Mouse (Mus musculus) adrenal gland, postnatal 4 days (tissue): Measurements from ENCODE around the gene Gm12355. TPM values are rescaled to one million over a fixed set of nuclear protein-coding genes. Genes with fewer than 3 reads are reported as not detected.
A peak's percentile ranks its signal among the peaks of the same experiment; 100 is the strongest.

ENCODE experiments used
- DNase-seq, 2 experiments: peaks; one replicate each; pipeline ENCODE4 v3.0.0; 2021 to 2022; ENCODE audit warnings: low spot score in 2 of 2, mixed read lengths in 2 of 2
- total RNA-seq, 2 experiments: library from RNA; stranded (reverse); gene quantifications; 2 replicates each; pipeline ENCODE4 v1.2.3; 2021

Gm12355 gene
- total RNA-seq, 2 experiments from 2014 or later: 23.3 to 26.6 TPM

- no peak for DNase-seq
Measured at GRCm38 (mm10) chr11:98603953-98604352, 21.5 kb downstream of the Gm12355 start.

- no peak for DNase-seq
Measured at GRCm38 (mm10) chr11:98602090-98602690, 23.3 kb downstream of the Gm12355 start.

GRCm38 (mm10) chr11:98599291-98599690, 26.2 kb downstream of the Gm12355 start:
- no peak for DNase-seq

GRCm38 (mm10) chr11:98598851-98599290, 26.6 kb downstream of the Gm12355 start:
- no peak for DNase-seq

- no peak for DNase-seq
Measured at GRCm38 (mm10) chr11:98597991-98598390, 27.5 kb downstream of the Gm12355 start, which contains the start of gene Lrrc3c. Gene Lrrc3c, plus strand, starts transcription at chr11:98598291.

- DNase-seq: no peak
Measured at GRCm38 (mm10) chr11:98597363-98597762, 28.1 kb downstream of the Gm12355 start.

- no peak for DNase-seq
Measured at GRCm38 (mm10) chr11:98595955-98596354, 29.5 kb downstream of the Gm12355 start.

GRCm38 (mm10) chr11:98595473-98595872, 30.0 kb downstream of the Gm12355 start:
- DNase-seq: no peak

GRCm38 (mm10) chr11:98595021-98595420, 30.4 kb downstream of the Gm12355 start:
- DNase-seq: no peak

GRCm38 (mm10) chr11:98590548-98591445, 34.7 kb downstream of the Gm12355 start:
- DNase-seq: no peak

GRCm38 (mm10) chr11:98589306-98589705, 36.2 kb downstream of the Gm12355 start:
- DNase-seq: no peak

- DNase-seq: no peak
Measured at GRCm38 (mm10) chr11:98588833-98589281, 36.6 kb downstream of the Gm12355 start.

GRCm38 (mm10) chr11:98587684-98588546, 37.5 kb downstream of the Gm12355 start:
- peak; percentile 39 to 62 for DNase-seq

- DNase-seq: peak; percentile 95 to 99
Measured at GRCm38 (mm10) chr11:98586892-98587563, 38.4 kb downstream of the Gm12355 start, which contains the start of gene Ormdl3. Gene Ormdl3, minus strand, starts transcription at chr11:98587368.

GRCm38 (mm10) chr11:98586087-98586891, 39.2 kb downstream of the Gm12355 start:
- no peak for DNase-seq

- DNase-seq: no peak
Measured at GRCm38 (mm10) chr11:98584629-98585177, 40.8 kb downstream of the Gm12355 start.

GRCm38 (mm10) chr11:98584146-98584545, 41.3 kb downstream of the Gm12355 start:
- DNase-seq: no peak

GRCm38 (mm10) chr11:98583571-98583970, 41.9 kb downstream of the Gm12355 start:
- no peak for DNase-seq

- no peak for DNase-seq
Measured at GRCm38 (mm10) chr11:98583265-98583552, 42.3 kb downstream of the Gm12355 start.
